Mouse (Mus musculus): ENCODE results near the gene Ccr2.

Gene Ccr2

GRCm38 (mm10) chr9:124101723-124102122, at the start of gene Ccr2:
Gene Ccr2, plus strand, starts transcription at chr9:124101950.
- WGBS = 87% methylated on average over 4 of the region's 4 CpGs

GRCm38 (mm10) chr9:124053532-124053931, 48.2 kb upstream of the Ccr2 start:
- WGBS = 69% methylated on average over 2 of the region's 2 CpGs

- 87% methylated on average over 3 of the region's 3 CpGs for WGBS
These were observed 45.5 kb upstream of the Ccr2 start for GRCm38 (mm10) chr9:124056158-124056709.

GRCm38 (mm10) chr9:124059660-124060352, 41.9 kb upstream of the Ccr2 start:
- 71% methylated on average over 2 of the region's 2 CpGs for WGBS

GRCm38 (mm10) chr9:124061474-124062432, 40.0 kb upstream of the Ccr2 start:
- WGBS = 66% methylated on average over 3 of the region's 3 CpGs

GRCm38 (mm10) chr9:124068098-124069058, 33.4 kb upstream of the Ccr2 start:
- WGBS = 53% methylated on average over 2 of the region's 2 CpGs

GRCm38 (mm10) chr9:124071506-124071905, 30.2 kb upstream of the Ccr2 start:
- 91% methylated on average over 1 of the region's 1 CpGs for WGBS

GRCm38 (mm10) chr9:124079803-124080202, 21.9 kb upstream of the Ccr2 start:
- WGBS = 57% methylated on average over 4 of the region's 4 CpGs

GRCm38 (mm10) chr9:124080471-124080870, 21.3 kb upstream of the Ccr2 start:
- WGBS = 91% methylated on average over 13 of the region's 13 CpGs

- 74% methylated on average over 1 of the region's 1 CpGs for WGBS
These were observed 11.3 kb upstream of the Ccr2 start for GRCm38 (mm10) chr9:124090441-124090840.

- WGBS = 86% methylated on average over 1 of the region's 1 CpGs
These were observed 2.6 kb upstream of the Ccr2 start for GRCm38 (mm10) chr9:124099127-124099526.

- WGBS = 75% methylated on average over 1 of the region's 1 CpGs
These were observed 1.4 kb upstream of the Ccr2 start for GRCm38 (mm10) chr9:124100357-124100756.

- 87% methylated on average over 1 of the region's 1 CpGs for WGBS
These were observed 1.4 kb downstream of the Ccr2 start for GRCm38 (mm10) chr9:124103199-124103598.

GRCm38 (mm10) chr9:124108356-124109127, 6.8 kb downstream of the Ccr2 start:
- WGBS = 85% methylated on average over 2 of the region's 2 CpGs

- WGBS = 89% methylated on average over 1 of the region's 1 CpGs
These were observed 10.2 kb downstream of the Ccr2 start for GRCm38 (mm10) chr9:124111997-124112396.

- WGBS = 91% methylated on average over 1 of the region's 1 CpGs
These were observed 11.0 kb downstream of the Ccr2 start for GRCm38 (mm10) chr9:124112591-124113239.

- WGBS = 91% methylated on average over 1 of the region's 1 CpGs
These were observed 12.0 kb downstream of the Ccr2 start for GRCm38 (mm10) chr9:124113777-124114176.

GRCm38 (mm10) chr9:124118489-124118888, 16.7 kb downstream of the Ccr2 start:
- 94% methylated on average over 1 of the region's 1 CpGs for WGBS

- WGBS = 75% methylated on average over 3 of the region's 3 CpGs
These were observed 19.8 kb downstream of the Ccr2 start, which contains the start of gene Ccr5 for GRCm38 (mm10) chr9:124121387-124122184. Gene Ccr5, plus strand, starts transcription at chr9:124121543.

All from cerebral cortex, adult 2 months (tissue).